Mouse (Mus musculus) E14TG2a.4 (cell line): ENCODE data around the gene Gga1.
"Not testable (repeated sequence)": the region's sequence is repeated elsewhere in the genome, so short reads cannot be mapped to it uniquely, and the experiment has no call there.

Source experiments
- H3K27me3 ChIP-seq: 2 replicates; pipeline ENCODE4 v1.6.1; 2014; ENCODE audit warnings: low read length, control low read depth; ENCODE audit not compliant: insufficient read depth
- H3K36me3 ChIP-seq: 2 replicates; pipeline ENCODE4 v1.6.1; 2014; ENCODE audit warnings: low read length, control low read depth; ENCODE audit not compliant: insufficient read depth
- H3K4me1 ChIP-seq: replicated peaks from 2 replicates; pipeline ENCODE4 v1.6.1; 2014; ENCODE audit warnings: low read depth, low read length, control low read depth
- H3K4me3 ChIP-seq: replicated peaks from 2 replicates; pipeline ENCODE4 v1.5.1; 2014; ENCODE audit warnings: mild to moderate bottlenecking, low read length
- H3K9me3 ChIP-seq: 2 replicates; pipeline ENCODE4 v1.6.1; 2014; ENCODE audit warnings: low read length, control low read depth
- CTCF ChIP-seq: conservative IDR thresholded peaks from 2 replicates; pipeline ENCODE4 v1.5.1; 2014; ENCODE audit warnings: low read length
- NANOG ChIP-seq: IDR thresholded peaks from 2 replicates; pipeline ENCODE4 v1.6.1; 2014; ENCODE audit warnings: borderline replicate concordance, low read length, mixed read lengths
- POU5F1 ChIP-seq: IDR thresholded peaks from 2 replicates; pipeline ENCODE4 v1.6.1; 2014; ENCODE audit warnings: low read length, borderline replicate concordance

Gene Gga1

GRCm38 (mm10) chr15:78875537-78875936 is 1.5 kb upstream of the Gga1 start:
- Histone ChIP-seq H3K4me3 (peak overlapping the region; percentile 92), H3K27me3 (no peaks in the 10 kb centered on the region), H3K36me3 (peaks cover 16% of the 10 kb centered on the region), H3K4me1 (peaks cover 77% of the 10 kb centered on the region), H3K9me3 (no peaks in the 10 kb centered on the region)
- no peak for TF ChIP-seq POU5F1
- no peak for TF ChIP-seq NANOG
- TF ChIP-seq CTCF = no peak

- H3K27me3 ChIP-seq = no peaks in the 10 kb centered on the region
- no peaks in the 10 kb centered on the region for H3K9me3 ChIP-seq
- TF ChIP-seq POU5F1 (no peak), CTCF (peak; percentile 80)
- H3K4me3 ChIP-seq = peak overlapping the region; percentile 92
- peaks cover 84% of the 10 kb centered on the region for H3K4me1 ChIP-seq
- peaks cover 24% of the 10 kb centered on the region for H3K36me3 ChIP-seq
Measured at GRCm38 (mm10) chr15:78876258-78876696, 713 bp upstream of the Gga1 start.

- H3K4me3 ChIP-seq = peak overlapping the region; percentile 92
- H3K36me3 ChIP-seq = peaks cover 40% of the 10 kb centered on the region
- TF ChIP-seq POU5F1 (no peak), CTCF (no peak), NANOG (no peak)
- H3K9me3 ChIP-seq = no peaks in the 10 kb centered on the region
- H3K27me3 ChIP-seq = no peaks in the 10 kb centered on the region
- peaks cover 77% of the 10 kb centered on the region for H3K4me1 ChIP-seq
Measured at GRCm38 (mm10) chr15:78877810-78878390, 910 bp downstream of the Gga1 start.

GRCm38 (mm10) chr15:78878792-78879516 is 2.0 kb downstream of the Gga1 start:
- 0 out of 2 replicates have a peak overlapping the region, but pooled peaks have one; percentile 5 for H3K4me3 ChIP-seq
- H3K36me3 ChIP-seq = peaks cover 50% of the 10 kb centered on the region
- not testable (repeated sequence) for H3K9me3 ChIP-seq, H3K27me3 ChIP-seq
- peaks cover 68% of the 10 kb centered on the region for H3K4me1 ChIP-seq

- no peak overlapping the region for H3K4me3 ChIP-seq
- H3K4me1 ChIP-seq = peaks cover 58% of the 10 kb centered on the region
- peaks cover 64% of the 10 kb centered on the region for H3K36me3 ChIP-seq
- no peak for TF ChIP-seq CTCF
- TF ChIP-seq NANOG = no peak
- no peak for TF ChIP-seq POU5F1
- H3K27me3 ChIP-seq = no peaks in the 10 kb centered on the region
- H3K9me3 ChIP-seq = no peaks in the 10 kb centered on the region
Measured at GRCm38 (mm10) chr15:78880432-78880831, 3.4 kb downstream of the Gga1 start.

GRCm38 (mm10) chr15:78881828-78882227 is 4.8 kb downstream of the Gga1 start:
- TF ChIP-seq CTCF = no peak
- no peak for TF ChIP-seq NANOG
- TF ChIP-seq POU5F1 = no peak
- H3K9me3 ChIP-seq = no peaks in the 10 kb centered on the region
- peaks cover 78% of the 10 kb centered on the region for H3K36me3 ChIP-seq
- H3K4me3 ChIP-seq = no peak overlapping the region
- peaks cover 44% of the 10 kb centered on the region for H3K4me1 ChIP-seq
- H3K27me3 ChIP-seq = no peaks in the 10 kb centered on the region

GRCm38 (mm10) chr15:78889401-78889853 is 12.4 kb downstream of the Gga1 start:
- TF ChIP-seq NANOG = no peak
- no peak for TF ChIP-seq POU5F1
- TF ChIP-seq CTCF = no peak
- peaks cover 62% of the 10 kb centered on the region for H3K4me1 ChIP-seq
- 0 out of 2 replicates have a peak overlapping the region, but pooled peaks have one; percentile 29 for H3K4me3 ChIP-seq
- peaks cover 97% of the 10 kb centered on the region for H3K36me3 ChIP-seq
- no peaks in the 10 kb centered on the region for H3K27me3 ChIP-seq
- H3K9me3 ChIP-seq = no peaks in the 10 kb centered on the region

GRCm38 (mm10) chr15:78892440-78892839 is 15.4 kb downstream of the Gga1 start:
- H3K4me3 ChIP-seq = no peak overlapping the region
- H3K36me3 ChIP-seq = peaks cover 82% of the 10 kb centered on the region
- peaks cover 81% of the 10 kb centered on the region for H3K4me1 ChIP-seq
- H3K9me3 ChIP-seq = no peaks in the 10 kb centered on the region
- TF ChIP-seq POU5F1 (no peak), NANOG (no peak), CTCF (no peak)
- no peaks in the 10 kb centered on the region for H3K27me3 ChIP-seq
